Mouse (Mus musculus) kidney, embryonic 14.5 days (tissue): ENCODE data around the gene Lnx1. TPM values are rescaled to one million over a fixed set of nuclear protein-coding genes. Genes with fewer than 3 reads are reported as not detected.
A peak's percentile ranks its signal among the peaks of the same experiment; 100 is the strongest.

Experiments used
- ATAC-seq: fragments of 200-750 bp; cut with Nextera tagmentation; 2 replicates; pipeline ENCODE4 v1.8.0; 2017; ENCODE audit warnings: moderate number of reproducible peaks, mild to moderate bottlenecking, moderate TSS enrichment, moderate library complexity; ENCODE audit not compliant: low FRiP score, low TSS enrichment
- H3K27ac ChIP-seq: fragments of 300-500 bp; sonication (generic); 2 replicates; pipeline ENCODE4 v1.5.1; 2014; ENCODE audit warnings: low read depth, mild to moderate bottlenecking, low read length, moderate library complexity, mixed read lengths
- H3K27me3 ChIP-seq: fragments of 300-500 bp; sonication (generic); 2 replicates; pipeline ENCODE4 v1.6.1; 2014; ENCODE audit warnings: mild to moderate bottlenecking, low read length; ENCODE audit not compliant: control insufficient read depth, insufficient read depth
- H3K36me3 ChIP-seq: fragments of 300-500 bp; sonication (generic); 2 replicates; pipeline ENCODE4 v1.6.1; 2014; ENCODE audit warnings: low read length, mixed read lengths; ENCODE audit not compliant: control insufficient read depth, insufficient read depth
- H3K4me1 ChIP-seq: fragments of 300-500 bp; sonication (generic); 2 replicates; pipeline ENCODE4 v1.6.1; 2014; ENCODE audit warnings: low read length, mixed read lengths; ENCODE audit not compliant: control insufficient read depth, insufficient read depth
- H3K4me2 ChIP-seq: fragments of 300-500 bp; sonication (generic); replicated peaks from 2 replicates; pipeline ENCODE4 v1.6.1; 2014; ENCODE audit warnings: low read depth, mild to moderate bottlenecking, low read length
- H3K4me3 ChIP-seq: fragments of 300-500 bp; sonication (generic); 2 replicates; pipeline ENCODE4 v1.5.1; 2014; ENCODE audit warnings: mild to moderate bottlenecking, low read length
- H3K9ac ChIP-seq: fragments of 300-500 bp; sonication (generic); 2 replicates; pipeline ENCODE4 v1.6.1; 2014; ENCODE audit warnings: low read depth, mild to moderate bottlenecking, low read length, moderate library complexity
- H3K9me3 ChIP-seq: fragments of 300-500 bp; sonication (generic); 2 replicates; pipeline ENCODE4 v1.6.1; 2016; ENCODE audit warnings: low read length; ENCODE audit not compliant: control insufficient read depth
- WGBS: fragments of 180-500 bp; shearing (Covaris S2); extraction: QIAGEN DNeasy Blood & Tissue Kit; methylation state at CpG from one replicate; pipeline ENCODE4 v1.1.7; 2014; 5-methylcytosine and 5-hydroxymethylcytosine counted together
- polyA plus RNA-seq: library from polyadenylated mRNA; unstranded; fragments of >200 nt; fragmentation: Nextera tagmentation; extraction: Ambion mirVana; gene quantifications from 2 replicates; pipeline ENCODE4 v1.2.1, GENCODE M21; 2014

The Lnx1 gene
- polyA plus RNA-seq, 1 experiment from 2014 or later, result 2.3 TPM

DNA sequence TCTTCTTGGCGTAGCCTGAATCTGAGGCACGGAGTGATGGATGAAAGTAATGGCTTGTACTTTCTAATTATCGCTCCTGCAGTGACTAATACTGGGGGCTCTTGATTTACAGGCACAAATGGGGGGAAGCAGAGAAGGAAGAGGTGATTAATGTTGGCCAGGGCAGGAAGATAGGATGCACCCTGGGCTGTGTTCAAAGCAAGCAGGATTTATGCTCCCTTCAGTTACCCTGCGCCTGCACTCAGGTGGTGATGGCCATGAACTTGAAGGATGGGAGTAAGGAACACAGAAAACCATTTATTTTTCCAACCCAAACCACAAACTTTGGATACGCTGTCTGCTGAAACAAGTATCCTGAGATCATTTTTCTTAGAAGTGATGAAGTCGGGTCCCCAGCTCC, 69.3 kb downstream of the Lnx1 start:
- H3K9ac ChIP-seq, result no peak overlapping the region
- WGBS, result 25% methylated on average over 6 of the region's 6 CpGs
- 0 out of 2 replicates have a peak, but pooled peaks have one; percentile 54 for ATAC-seq
- H3K4me3 ChIP-seq, result no peak overlapping the region
- peaks cover 6% of the 10 kb centered on the region; the same call in 1 of the 2 replicates for H3K4me1 ChIP-seq
- no peaks in the 10 kb centered on the region for H3K9me3 ChIP-seq
- H3K36me3 ChIP-seq, result no peaks in the 10 kb centered on the region
- no peaks in the 10 kb centered on the region for H3K27me3 ChIP-seq
- no peak overlapping the region for H3K4me2 ChIP-seq
- H3K27ac ChIP-seq, result no peak overlapping the region

GRCm38 (mm10) chr5:74632369-74633114, 70.2 kb downstream of the Lnx1 start:
- ATAC-seq, result peak; percentile 40; the same call in 1 of the 2 replicates
- Histone ChIP-seq H3K4me2 (peak overlapping the region; percentile 15; the same call in 1 of the 2 replicates), H3K27me3 (no peaks in the 10 kb centered on the region), H3K4me3 (no peak overlapping the region), H3K9me3 (no peaks in the 10 kb centered on the region), H3K4me1 (peaks cover 6% of the 10 kb centered on the region; the same call in 1 of the 2 replicates), H3K9ac (no peak overlapping the region), H3K36me3 (no peaks in the 10 kb centered on the region), H3K27ac (no peak overlapping the region)
- 23% methylated on average over 17 of the region's 17 CpGs for WGBS

DNA sequence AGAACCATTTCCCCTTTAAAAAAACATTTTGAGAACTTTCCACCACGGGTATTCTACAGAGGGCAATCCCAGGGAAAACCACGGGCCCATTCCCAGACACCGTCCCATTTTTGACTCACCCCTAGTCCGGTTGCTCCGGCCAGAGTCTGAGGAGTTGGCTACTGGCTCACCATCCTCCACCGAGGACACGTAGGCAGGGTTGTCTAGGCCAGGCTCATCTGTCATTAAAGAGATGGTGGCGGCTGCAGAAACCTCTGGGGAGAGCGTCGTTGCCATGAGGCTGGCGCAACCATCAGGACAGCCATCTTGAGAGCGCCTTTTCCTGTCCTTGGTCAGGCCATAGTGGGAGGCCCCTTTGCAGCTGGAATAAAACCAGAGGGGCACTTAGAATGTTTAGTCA, 74.7 kb downstream of the Lnx1 start:
- no peak for ATAC-seq
- Histone ChIP-seq H3K4me3 (no peak overlapping the region), H3K36me3 (no peaks in the 10 kb centered on the region), H3K4me1 (0 out of 2 replicates have a peak, but pooled peaks cover 3% of the 10 kb centered on the region), H3K27ac (no peak overlapping the region), H3K4me2 (no peak overlapping the region), H3K9me3 (no peaks in the 10 kb centered on the region), H3K9ac (no peak overlapping the region), H3K27me3 (no peaks in the 10 kb centered on the region)
- whole genome bisulfite sequencing, result 82% methylated on average over 12 of the region's 12 CpGs

DNA sequence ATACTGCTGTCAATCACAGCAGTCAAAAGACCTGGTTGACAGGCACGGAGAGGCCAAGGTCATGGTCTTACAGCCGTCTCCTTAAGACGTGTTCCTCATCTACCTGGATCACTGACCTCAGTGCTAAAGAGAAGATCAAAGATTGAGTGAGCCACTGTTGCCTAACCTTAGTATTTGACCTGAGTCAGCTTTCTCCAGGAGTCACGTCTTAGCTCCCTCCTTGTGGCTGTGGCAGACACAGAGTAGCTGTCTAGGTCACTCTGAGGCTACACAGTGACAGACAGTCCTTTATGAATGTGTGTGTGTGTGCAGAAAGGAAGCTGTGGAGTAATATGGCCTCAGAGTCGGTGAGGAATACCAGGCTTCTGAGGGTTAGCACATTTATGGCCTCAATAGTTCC, 78.3 kb downstream of the Lnx1 start:
- 43% methylated on average over 5 of the region's 5 CpGs for WGBS
- H3K36me3 ChIP-seq, result no peaks in the 10 kb centered on the region
- no peaks in the 10 kb centered on the region for H3K27me3 ChIP-seq
- no peaks in the 10 kb centered on the region for H3K4me1 ChIP-seq
- H3K9ac ChIP-seq, result no peak overlapping the region
- no peak for ATAC-seq
- no peaks in the 10 kb centered on the region for H3K9me3 ChIP-seq
- H3K27ac ChIP-seq, result no peak overlapping the region
- no peak overlapping the region for H3K4me3 ChIP-seq
- H3K4me2 ChIP-seq, result no peak overlapping the region

GRCm38 (mm10) chr5:74623316-74624000, 79.3 kb downstream of the Lnx1 start:
- ATAC-seq, result no peak
- Histone ChIP-seq H3K9me3 (no peaks in the 10 kb centered on the region), H3K27ac (no peak overlapping the region), H3K9ac (no peak overlapping the region), H3K4me3 (no peak overlapping the region), H3K4me1 (no peaks in the 10 kb centered on the region), H3K4me2 (no peak overlapping the region), H3K36me3 (no peaks in the 10 kb centered on the region), H3K27me3 (no peaks in the 10 kb centered on the region)
- 93% methylated on average over 14 of the region's 14 CpGs for WGBS

DNA sequence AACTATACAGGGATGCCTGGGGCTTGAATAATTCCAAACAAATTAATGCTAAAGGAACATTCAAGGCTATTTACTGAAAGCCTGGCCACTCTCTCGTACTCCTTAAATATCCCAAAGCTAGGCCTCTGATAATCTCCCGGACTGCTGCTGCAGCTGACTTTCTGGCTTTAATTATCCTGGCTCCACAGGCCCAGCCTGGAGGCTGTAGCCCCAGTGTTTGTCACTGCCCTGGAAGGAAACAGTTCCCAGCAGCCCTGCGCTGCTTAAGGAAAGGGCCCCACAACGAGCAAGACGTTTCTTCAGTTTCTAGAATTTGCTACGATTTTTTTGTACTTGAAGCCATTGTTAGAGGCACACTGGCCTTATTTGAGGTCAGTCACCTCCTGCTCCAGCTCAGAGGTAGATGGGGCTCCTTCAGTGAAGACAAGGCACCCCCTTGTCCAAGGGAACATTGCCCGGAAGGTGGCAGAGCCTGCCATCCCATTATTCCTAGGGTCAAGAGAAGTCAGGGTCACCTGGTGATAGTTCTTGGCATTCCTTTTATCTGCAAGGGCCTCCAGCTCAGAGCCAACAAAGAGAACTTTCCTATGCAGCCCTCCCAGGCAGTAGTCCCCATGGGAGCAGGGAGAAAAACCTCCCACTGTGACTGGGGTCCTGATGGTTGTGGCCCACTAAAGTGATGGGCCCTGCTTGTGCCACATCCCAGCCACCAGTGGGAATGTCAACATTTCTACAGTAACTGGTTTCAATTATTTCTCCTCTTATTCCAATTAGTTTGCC, 80.8 kb downstream of the Lnx1 start:
- H3K27ac ChIP-seq, result no peak overlapping the region
- whole genome bisulfite sequencing, result 72% methylated on average over 7 of the region's 7 CpGs
- H3K9me3 ChIP-seq, result no peaks in the 10 kb centered on the region
- no peak overlapping the region for H3K4me3 ChIP-seq
- no peaks in the 10 kb centered on the region for H3K36me3 ChIP-seq
- no peaks in the 10 kb centered on the region for H3K27me3 ChIP-seq
- no peaks in the 10 kb centered on the region for H3K4me1 ChIP-seq
- H3K9ac ChIP-seq, result no peak overlapping the region
- no peak for ATAC-seq
- no peak overlapping the region for H3K4me2 ChIP-seq

DNA sequence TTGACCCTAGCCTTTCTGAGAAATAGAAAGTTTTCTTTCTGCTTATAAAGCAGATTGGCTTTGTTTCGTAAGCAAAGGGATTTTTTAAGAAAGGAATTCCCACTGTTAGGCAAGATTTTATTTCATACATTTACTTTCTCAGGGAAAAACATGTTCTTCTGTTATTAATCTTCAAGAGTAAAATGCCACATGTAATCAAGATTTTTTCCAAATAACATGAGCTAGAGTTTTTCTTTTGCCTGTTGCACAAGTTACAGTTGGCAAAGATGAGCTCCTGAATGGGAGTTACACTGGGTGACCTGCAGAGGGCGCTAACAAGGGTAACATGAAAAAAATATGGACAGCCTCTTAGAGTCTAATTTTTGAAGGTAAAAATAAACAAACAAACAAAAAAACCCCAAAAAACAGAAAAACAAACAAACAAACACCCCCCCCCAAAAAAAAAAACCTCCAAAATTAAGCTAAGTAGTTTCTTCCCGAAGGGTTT, 84.1 kb downstream of the Lnx1 start:
- H3K4me3 ChIP-seq, result no peak overlapping the region
- H3K36me3 ChIP-seq, result no peaks in the 10 kb centered on the region
- ATAC-seq, result no peak
- no peak overlapping the region for H3K9ac ChIP-seq
- no peaks in the 10 kb centered on the region for H3K27me3 ChIP-seq
- H3K4me1 ChIP-seq, result no peaks in the 10 kb centered on the region
- no peak overlapping the region for H3K27ac ChIP-seq
- 68% methylated on average over 3 of the region's 3 CpGs for WGBS
- H3K4me2 ChIP-seq, result no peak overlapping the region
- no peaks in the 10 kb centered on the region for H3K9me3 ChIP-seq

DNA sequence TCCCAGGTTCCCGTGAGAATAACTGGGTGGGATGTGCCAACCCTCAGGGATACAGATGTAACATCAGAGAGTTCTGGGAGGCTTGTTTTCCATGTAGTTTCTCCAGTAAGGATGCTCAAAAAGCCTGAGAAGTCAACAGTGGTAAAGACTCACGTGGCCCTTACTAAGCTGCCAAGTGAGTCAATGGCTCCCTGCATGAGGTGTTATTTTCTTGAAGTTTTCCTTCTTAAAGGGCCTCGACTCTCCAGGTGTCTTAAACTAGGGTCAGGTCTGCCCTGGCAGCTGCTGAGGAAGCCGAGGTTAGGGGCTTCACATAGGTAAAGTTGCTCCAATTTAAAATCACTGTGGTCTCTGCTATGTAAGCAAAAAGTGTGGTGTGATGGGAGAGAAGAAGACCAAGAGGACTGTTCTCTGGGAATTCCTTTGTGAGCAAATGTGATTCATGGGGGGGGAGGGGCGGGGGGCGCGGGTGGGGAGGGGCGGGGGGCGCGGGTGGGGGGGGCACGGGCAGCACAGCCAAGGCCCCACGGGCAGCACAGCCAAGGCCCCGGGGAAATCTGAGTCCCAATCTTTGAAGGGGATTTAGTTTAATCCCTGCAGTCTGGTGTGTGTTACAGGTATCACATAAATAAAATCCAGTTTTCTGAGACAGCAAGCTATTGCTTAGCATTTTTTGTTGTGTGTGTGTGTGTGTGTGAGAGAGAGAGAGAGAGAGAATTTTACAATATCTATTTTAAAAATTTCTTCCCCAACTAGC, 84.7 kb downstream of the Lnx1 start:
- WGBS, result 63% methylated on average over 13 of the region's 13 CpGs
- Histone ChIP-seq H3K9me3 (no peaks in the 10 kb centered on the region), H3K4me1 (no peaks in the 10 kb centered on the region), H3K4me2 (no peak overlapping the region), H3K27ac (no peak overlapping the region), H3K27me3 (no peaks in the 10 kb centered on the region), H3K9ac (no peak overlapping the region), H3K4me3 (no peak overlapping the region), H3K36me3 (no peaks in the 10 kb centered on the region)
- no peak for ATAC-seq
